Comparison of ENCODE assay signal across 9 mouse cellular contexts in the genomic region with DNA sequence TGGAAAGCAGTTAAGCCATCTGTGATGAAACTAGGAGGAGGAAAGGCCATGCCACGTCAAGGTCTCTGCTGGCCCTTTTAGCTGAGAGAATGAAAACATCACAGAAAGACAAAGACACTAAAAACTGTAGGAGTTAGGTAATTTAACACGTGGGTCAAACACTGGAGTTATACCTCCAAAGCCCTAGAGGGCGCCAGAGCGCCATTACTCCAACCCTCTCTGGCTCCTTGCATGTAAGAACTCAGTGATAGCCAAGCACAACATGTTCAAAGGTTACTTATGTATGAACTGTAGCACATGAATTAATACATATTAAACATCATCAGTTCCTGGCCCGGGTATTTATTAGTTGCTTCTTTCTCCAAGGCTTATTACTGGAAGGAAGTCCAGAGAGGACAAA. TPM values are rescaled to one million over a fixed set of nuclear protein-coding genes. Genes with fewer than 3 reads are reported as not detected.
DNase-seq lines count a peak whose midpoint lies in the region; ATAC-seq and TF ChIP-seq lines count a peak whose summit lies in the region.
"Had no signal": no experiment of that assay in that cellular context is flagged by ENCODE, and none has a peak within 500 bp of the region (broad histone marks: within the 10 kb centered on the region; RNA-seq: fewer than 3 reads in every experiment).

No protein-coding gene starts in this region.

- H3K4me3 ChIP-seq in hindbrain, embryonic 10.5 days = no peak overlapping the region
- no peak overlapping the region for H3K4me3 ChIP-seq in hindbrain, embryonic 13.5 days
- H3K4me3 ChIP-seq in ES-Bruce4 (ENCODE audit: low read depth, low read length) = no peak overlapping the region
- H3K4me3 ChIP-seq in liver, embryonic 13.5 days (replicated peaks) = no peak overlapping the region
- H3K4me3 ChIP-seq: megakaryocyte, embryonic 14.5 days had no signal

- TF ChIP-seq CTCF in ES-Bruce4 (IDR thresholded peaks at IDR 0.05; ENCODE audit: low read depth, low read length) = peak; percentile 60

- H3K36me3 ChIP-seq in hindbrain, embryonic 10.5 days = no peaks in the 10 kb centered on the region
- H3K36me3 ChIP-seq in hindbrain, embryonic 13.5 days = peaks cover 3% of the 10 kb centered on the region; the same call in 1 of the 2 replicates
- no peaks in the 10 kb centered on the region for H3K36me3 ChIP-seq in ES-Bruce4 (ENCODE audit: control insufficient read depth, insufficient read depth, low read length, poor library complexity, severe bottlenecking)
- no peaks in the 10 kb centered on the region for H3K36me3 ChIP-seq in liver, embryonic 13.5 days

- peaks cover 17% of the 10 kb centered on the region for H3K4me1 ChIP-seq in hindbrain, embryonic 10.5 days (replicated peaks)
- peaks cover 11% of the 10 kb centered on the region for H3K4me1 ChIP-seq in hindbrain, embryonic 13.5 days (replicated peaks)
- H3K4me1 ChIP-seq in ES-Bruce4 (ENCODE audit: control insufficient read depth, insufficient read depth, low read length) = no peaks in the 10 kb centered on the region
- peaks cover 15% of the 10 kb centered on the region for H3K4me1 ChIP-seq in liver, embryonic 13.5 days (replicated peaks)

- no peak for TF ChIP-seq EP300 in ES-Bruce4 (IDR thresholded peaks at IDR 0.05; ENCODE audit: insufficient read depth, low read depth, low read length)

- H3K27me3 ChIP-seq in hindbrain, embryonic 10.5 days (ENCODE audit: insufficient read depth, poor library complexity, severe bottlenecking) = peaks cover 16% of the 10 kb centered on the region
- peaks cover 7% of the 10 kb centered on the region for H3K27me3 ChIP-seq in hindbrain, embryonic 13.5 days
- no peaks in the 10 kb centered on the region for H3K27me3 ChIP-seq in ES-Bruce4 (ENCODE audit: control insufficient read depth, insufficient read depth, low read length, poor library complexity, severe bottlenecking)
- no peaks in the 10 kb centered on the region for H3K27me3 ChIP-seq in liver, embryonic 13.5 days

- no peak overlapping the region for H3K27ac ChIP-seq in hindbrain, embryonic 10.5 days
- no peak overlapping the region for H3K27ac ChIP-seq in hindbrain, embryonic 13.5 days
- no peak overlapping the region for H3K27ac ChIP-seq in ES-Bruce4 (ENCODE audit: insufficient read depth, low read length)
- H3K27ac ChIP-seq in liver, embryonic 13.5 days = no peak overlapping the region

- H3K9me3 ChIP-seq in hindbrain, embryonic 10.5 days = no peaks in the 10 kb centered on the region
- no peaks in the 10 kb centered on the region for H3K9me3 ChIP-seq in hindbrain, embryonic 13.5 days
- H3K9me3 ChIP-seq in ES-Bruce4 (replicated peaks; ENCODE audit: control insufficient read depth, insufficient read depth, low read length, poor library complexity, severe bottlenecking) = no peaks in the 10 kb centered on the region
- H3K9me3 ChIP-seq in liver, embryonic 13.5 days (replicated peaks) = no peaks in the 10 kb centered on the region
- H3K9me3 ChIP-seq: megakaryocyte, embryonic 14.5 days had no signal

- H3K9ac ChIP-seq in hindbrain, embryonic 13.5 days = no peak overlapping the region
- no peak overlapping the region for H3K9ac ChIP-seq in ES-Bruce4 (ENCODE audit: low read depth, poor library complexity, severe bottlenecking)
- no peak overlapping the region for H3K9ac ChIP-seq in liver, embryonic 13.5 days

- WGBS in hindbrain, embryonic 10.5 days = 49% methylated on average over 5 of the region's 5 CpGs
- whole genome bisulfite sequencing in hindbrain, embryonic 13.5 days = 54% methylated on average over 5 of the region's 5 CpGs
- WGBS in liver, embryonic 13.5 days (ENCODE audit: insufficient replicate concordance) = 35% methylated on average over 5 of the region's 5 CpGs

- TF ChIP-seq POLR2A in ES-Bruce4 (IDR thresholded peaks at IDR 0.05; ENCODE audit: insufficient read depth, low read length) = no peak

- no peak for ATAC-seq in hindbrain, embryonic 13.5 days (ENCODE audit: low FRiP score)
- no peak for ATAC-seq in liver, embryonic 13.5 days (ENCODE audit: low read depth)

- no peak overlapping the region for H3K4me2 ChIP-seq in hindbrain, embryonic 13.5 days
- no peak overlapping the region for H3K4me2 ChIP-seq in liver, embryonic 13.5 days

- peak; percentile 38 for DNase-seq in hindbrain, embryonic 10.5 days (ENCODE audit: low spot score)
- DNase-seq in c-Kit-positive CD71-positive TER-119-positive erythroid progenitor cells, embryonic 14.5 days (ENCODE audit: low spot score) = peak; percentile 74
- peak; percentile 56 for DNase-seq in liver, embryonic 13.5 days
- peak; percentile 44 to 82 for DNase-seq in spleen, postnatal 10 days (ENCODE audit: low spot score in 2 of 2)
- no peak for DNase-seq in layer of hippocampus, adult 9-11 months
- DNase-seq in frontal cortex, postnatal 10 days (ENCODE audit: low spot score in 2 of 2) = no peak

RNA-seq across cellular contexts. Expression of a gene that starts 58.8 kb away (rescaled TPM):
- polyA plus RNA-seq in hindbrain, embryonic 10.5 days (2016; fragmentation: Nextera tagmentation; extraction: Ambion mirVana) = 0.76 and 1.3 TPM in 2 replicates
- polyA plus RNA-seq in hindbrain, embryonic 13.5 days (2015; fragmentation: Nextera tagmentation; extraction: Ambion mirVana) = not detected in 2 replicates
- polyA plus RNA-seq in ES-Bruce4 (2011; ENCODE audit: insufficient read depth, insufficient read length, low read depth, missing spikeins) = not detected in 2 replicates
- polyA plus RNA-seq in liver, embryonic 13.5 days (2015; fragmentation: Nextera tagmentation; extraction: Ambion mirVana) = 0.29 and 1.7 TPM in 2 replicates

RNA-seq across cellular contexts. Expression of a gene that starts 59.3 kb away (rescaled TPM):
- 68.0 and 70.6 TPM in 2 replicates for polyA plus RNA-seq in hindbrain, embryonic 10.5 days (2016; fragmentation: Nextera tagmentation; extraction: Ambion mirVana)
- polyA plus RNA-seq in hindbrain, embryonic 13.5 days (2015; fragmentation: Nextera tagmentation; extraction: Ambion mirVana) = 67.1 and 75.1 TPM in 2 replicates
- 119 and 124 TPM in 2 replicates for polyA plus RNA-seq in ES-Bruce4 (2011; ENCODE audit: insufficient read depth, insufficient read length, low read depth, missing spikeins)
- 51.6 and 66.2 TPM in 2 replicates for polyA plus RNA-seq in liver, embryonic 13.5 days (2015; fragmentation: Nextera tagmentation; extraction: Ambion mirVana)

Comparison
In these comparisons a context has a peak if more than half of its experiments do, and no peak if none do; other contexts are left out.
1. DNase-seq: peak in hindbrain, embryonic 10.5 days (single experiment), c-Kit-positive CD71-positive TER-119-positive erythroid progenitor cells, embryonic 14.5 days (single experiment), liver, embryonic 13.5 days (single experiment) and spleen, postnatal 10 days (2 of 2); none in layer of hippocampus, adult 9-11 months (single experiment) and frontal cortex, postnatal 10 days (0 of 2).